Mouse (Mus musculus): Measurements from ENCODE around the gene Chil6. TPM values are rescaled to one million over a fixed set of nuclear protein-coding genes. Genes with fewer than 3 reads are reported as not detected.

The Chil6 gene
- polyA plus RNA-seq (2014; fragmentation: Nextera tagmentation; extraction: Ambion mirVana) = not detected in 2 replicates

- Histone ChIP-seq H3K4me1 (ENCODE audit: control insufficient read depth, insufficient read depth, low read length) (no peaks in the 10 kb centered on the region), H3K36me3 (ENCODE audit: control insufficient read depth, insufficient read depth, low read length) (no peaks in the 10 kb centered on the region), H3K9ac (replicated peaks; ENCODE audit: low read length) (no peak within 1 kb of the TSS), H3K9me3 (ENCODE audit: control insufficient read depth, low read length) (no peaks in the 10 kb centered on the region), H3K4me2 (ENCODE audit: low read length) (no peak within 1 kb of the TSS), H3K4me3 (replicated peaks; ENCODE audit: low read depth, low read length) (no peak within 1 kb of the TSS), H3K27ac (replicated peaks; ENCODE audit: low read depth, low read length) (no peak within 1 kb of the TSS), H3K27me3 (ENCODE audit: control insufficient read depth, insufficient read depth, low read length) (no peaks in the 10 kb centered on the region)
- DNase-seq = no peak
- ATAC-seq (ENCODE audit: low FRiP score, low TSS enrichment) = no peak
These were observed at the start of gene Chil6 for GRCm38 (mm10) chr3:106406082-106406481. TSS of gene Chil6 (minus strand) at chr3:106406182.

GRCm38 (mm10) chr3:106452616-106453015 is 46.6 kb upstream of the Chil6 start:
- no peak overlapping the region for H3K4me2 ChIP-seq (ENCODE audit: low read length)
- no peak overlapping the region for H3K9ac ChIP-seq (replicated peaks; ENCODE audit: low read length)
- no peaks in the 10 kb centered on the region for H3K4me1 ChIP-seq (ENCODE audit: control insufficient read depth, insufficient read depth, low read length)
- no peak for DNase-seq
- 81% methylated on average over 4 of the region's 4 CpGs for WGBS
- H3K27me3 ChIP-seq (ENCODE audit: control insufficient read depth, insufficient read depth, low read length) = no peaks in the 10 kb centered on the region
- no peak overlapping the region for H3K4me3 ChIP-seq (replicated peaks; ENCODE audit: low read depth, low read length)
- no peak overlapping the region for H3K27ac ChIP-seq (replicated peaks; ENCODE audit: low read depth, low read length)
- H3K36me3 ChIP-seq (ENCODE audit: control insufficient read depth, insufficient read depth, low read length) = no peaks in the 10 kb centered on the region
- ATAC-seq (ENCODE audit: low FRiP score, low TSS enrichment) = no peak
- H3K9me3 ChIP-seq (ENCODE audit: control insufficient read depth, low read length) = no peaks in the 10 kb centered on the region

DNA sequence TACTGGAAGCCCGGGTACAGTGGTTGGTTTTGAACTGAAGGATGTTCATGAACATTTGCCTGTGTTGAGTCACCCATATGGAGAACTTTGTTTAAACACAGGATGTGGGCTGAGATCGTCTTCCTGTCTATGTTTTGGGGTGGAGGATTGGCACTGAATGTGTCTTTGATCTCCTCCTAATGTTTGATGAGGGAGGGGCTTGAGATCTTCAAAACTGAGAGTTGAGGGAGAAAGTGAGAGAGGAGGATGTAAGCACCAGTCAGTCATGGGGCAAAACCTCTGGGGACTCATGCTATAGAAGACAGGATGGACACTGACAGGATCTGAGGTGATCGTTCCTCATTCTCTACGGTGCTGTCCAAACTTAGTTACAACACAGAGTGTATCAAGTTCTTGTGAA is 43.6 kb upstream of the Chil6 start:
- Histone ChIP-seq H3K27me3 (ENCODE audit: control insufficient read depth, insufficient read depth, low read length) (no peaks in the 10 kb centered on the region), H3K4me3 (replicated peaks; ENCODE audit: low read depth, low read length) (no peak overlapping the region), H3K36me3 (ENCODE audit: control insufficient read depth, insufficient read depth, low read length) (no peaks in the 10 kb centered on the region), H3K27ac (replicated peaks; ENCODE audit: low read depth, low read length) (no peak overlapping the region), H3K4me1 (ENCODE audit: control insufficient read depth, insufficient read depth, low read length) (no peaks in the 10 kb centered on the region), H3K9ac (replicated peaks; ENCODE audit: low read length) (no peak overlapping the region), H3K9me3 (ENCODE audit: control insufficient read depth, low read length) (no peaks in the 10 kb centered on the region), H3K4me2 (ENCODE audit: low read length) (no peak overlapping the region)
- ATAC-seq (ENCODE audit: low FRiP score, low TSS enrichment) = no peak
- no peak for DNase-seq
- 85% methylated on average over 4 of the region's 4 CpGs for WGBS

DNA sequence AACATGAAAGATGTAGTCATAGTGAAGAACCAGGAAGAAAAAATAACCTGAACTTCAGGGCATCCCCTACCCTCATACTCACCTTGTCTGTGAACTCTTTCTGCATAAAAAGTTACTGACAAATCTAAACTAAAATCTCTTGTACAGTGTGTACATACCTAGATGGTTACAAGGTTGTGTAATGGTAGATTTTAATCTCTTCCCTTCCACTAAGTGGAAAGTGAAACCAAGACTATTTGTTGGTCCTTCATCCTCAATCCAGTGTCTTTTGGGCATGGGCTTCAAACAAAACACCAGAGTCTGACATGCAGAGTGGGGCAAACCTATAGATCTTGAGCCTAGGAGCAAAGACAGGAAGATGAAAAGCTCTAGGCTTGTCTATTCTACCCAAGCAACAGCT is 43.0 kb upstream of the Chil6 start:
- Histone ChIP-seq H3K9me3 (ENCODE audit: control insufficient read depth, low read length) (no peaks in the 10 kb centered on the region), H3K9ac (replicated peaks; ENCODE audit: low read length) (no peak overlapping the region), H3K4me2 (ENCODE audit: low read length) (no peak overlapping the region), H3K27me3 (ENCODE audit: control insufficient read depth, insufficient read depth, low read length) (no peaks in the 10 kb centered on the region), H3K36me3 (ENCODE audit: control insufficient read depth, insufficient read depth, low read length) (no peaks in the 10 kb centered on the region), H3K4me1 (ENCODE audit: control insufficient read depth, insufficient read depth, low read length) (no peaks in the 10 kb centered on the region), H3K4me3 (replicated peaks; ENCODE audit: low read depth, low read length) (no peak overlapping the region), H3K27ac (replicated peaks; ENCODE audit: low read depth, low read length) (no peak overlapping the region)
- no peak for DNase-seq
- no peak for ATAC-seq (ENCODE audit: low FRiP score, low TSS enrichment)

GRCm38 (mm10) chr3:106448571-106448970 is 42.6 kb upstream of the Chil6 start:
- H3K4me3 ChIP-seq (replicated peaks; ENCODE audit: low read depth, low read length) = no peak overlapping the region
- no peak overlapping the region for H3K4me2 ChIP-seq (ENCODE audit: low read length)
- peak; percentile 84 for DNase-seq
- H3K4me1 ChIP-seq (ENCODE audit: control insufficient read depth, insufficient read depth, low read length) = no peaks in the 10 kb centered on the region
- no peaks in the 10 kb centered on the region for H3K27me3 ChIP-seq (ENCODE audit: control insufficient read depth, insufficient read depth, low read length)
- H3K36me3 ChIP-seq (ENCODE audit: control insufficient read depth, insufficient read depth, low read length) = no peaks in the 10 kb centered on the region
- H3K9me3 ChIP-seq (ENCODE audit: control insufficient read depth, low read length) = no peaks in the 10 kb centered on the region
- peak; percentile 67 for ATAC-seq (ENCODE audit: low FRiP score, low TSS enrichment)
- H3K9ac ChIP-seq (replicated peaks; ENCODE audit: low read length) = no peak overlapping the region
- H3K27ac ChIP-seq (replicated peaks; ENCODE audit: low read depth, low read length) = no peak overlapping the region

Other genes with a start within 250 kb of the Chil6 start
- not detected in 2 replicates for gene Chil3, start 238.6 kb downstream of the Chil6 start, polyA plus RNA-seq (2014; fragmentation: Nextera tagmentation; extraction: Ambion mirVana)
- gene Chil4, start 186.7 kb downstream of the Chil6 start, polyA plus RNA-seq (2014; fragmentation: Nextera tagmentation; extraction: Ambion mirVana) = not detected in 2 replicates
- 0.46 and 0.63 TPM in 2 replicates for gene Dennd2d, start 76.2 kb upstream of the Chil6 start, polyA plus RNA-seq (2014; fragmentation: Nextera tagmentation; extraction: Ambion mirVana)
- gene Dram2, start 141.6 kb upstream of the Chil6 start, polyA plus RNA-seq (2014; fragmentation: Nextera tagmentation; extraction: Ambion mirVana) = 66.7 and 67.7 TPM in 2 replicates
- 46.4 and 51.8 TPM in 2 replicates for gene Cept1, start 141.6 kb upstream of the Chil6 start, polyA plus RNA-seq (2014; fragmentation: Nextera tagmentation; extraction: Ambion mirVana)

Data from midbrain, embryonic 14.5 days (tissue).